Mouse (Mus musculus) CD8-positive naive resting alpha-beta T cell, adult 2 months (primary cell): ENCODE results near the gene Olfr1326-ps1.

Source experiments
- DNase-seq, 2 experiments: peaks; one replicate each; pipeline ENCODE4 v3.0.0; 2022; ENCODE audit warnings: low read depth in 2 of 2, low spot score in 2 of 2

Olfr1326-ps1 gene

GRCm38 (mm10) chrX:74574788-74575187 lies at the start of gene Olfr1326-ps1:
Gene Olfr1326-ps1 (minus strand): TSS chrX:74574888.
- DNase-seq: no peak

DNA sequence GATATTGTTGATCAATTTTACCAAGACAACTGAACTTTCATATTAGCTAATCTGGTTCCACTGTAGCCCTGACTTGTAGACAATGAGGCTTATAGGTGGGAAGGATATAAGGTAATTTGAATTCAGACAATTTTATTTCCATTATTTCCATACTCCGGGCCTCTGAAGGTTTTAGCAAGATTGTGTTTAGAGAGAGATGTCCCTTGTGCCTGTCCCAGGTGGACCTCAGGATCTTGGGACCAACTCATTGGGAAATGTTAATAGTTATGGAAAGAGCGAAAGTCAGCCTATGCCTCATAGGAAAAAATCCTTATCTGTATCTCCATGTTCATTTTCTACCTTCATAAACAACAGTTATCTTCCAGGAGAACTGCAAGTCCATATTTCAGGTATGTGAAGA lies 17.7 kb upstream of the Olfr1326-ps1 start, which contains the start of gene Olfr1325:
Olfr1325 (plus strand) TSS at position 301 of the 400 bp plus-strand sequence.
- DNase-seq: no peak
